Mouse (Mus musculus) urinary bladder, postnatal 25 days (tissue): ENCODE measurements around the gene Rasgrp2.

Experiments
- DNase-seq: peaks from one replicate; pipeline ENCODE4 v3.0.0; 2022; ENCODE audit warnings: low spot score

Rasgrp2 gene

DNA sequence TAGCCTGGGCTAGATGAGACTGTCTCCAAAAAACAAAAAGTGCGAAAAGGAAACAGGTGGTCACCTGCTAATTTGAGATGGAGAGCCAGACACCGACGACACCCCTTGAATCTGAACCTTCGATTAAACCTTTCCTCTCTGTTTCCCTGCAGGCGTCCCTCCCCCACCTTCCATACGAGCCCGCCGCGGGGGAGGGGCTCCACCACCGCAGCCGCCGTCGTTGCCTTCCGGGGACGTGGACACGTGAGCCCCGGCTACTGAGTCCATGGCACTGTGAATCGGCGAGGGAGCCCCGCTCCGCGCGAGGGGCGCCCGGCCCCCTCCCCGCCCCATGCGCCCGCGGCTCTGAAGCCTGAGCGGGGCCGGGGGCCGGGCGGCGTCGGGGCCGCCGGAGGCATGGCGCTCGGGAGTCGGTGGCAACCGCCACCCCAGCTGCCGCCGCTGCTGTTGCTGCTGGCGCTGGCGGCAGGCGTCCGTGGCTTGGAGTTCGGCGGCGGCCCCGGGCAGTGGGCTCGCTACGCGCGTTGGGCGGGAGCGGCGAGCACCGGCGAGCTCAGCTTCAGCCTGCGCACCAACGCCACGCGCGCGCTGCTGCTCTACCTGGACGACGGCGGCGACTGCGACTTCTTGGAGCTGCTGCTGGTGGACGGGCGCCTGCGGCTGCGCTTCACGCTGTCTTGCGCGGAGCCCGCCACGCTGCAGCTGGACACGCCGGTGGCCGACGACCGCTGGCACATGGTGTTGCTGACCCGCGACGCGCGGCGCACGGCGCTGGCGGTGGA, 28.7 kb downstream of the Rasgrp2 start:
- peak; percentile 43 for DNase-seq

DNA sequence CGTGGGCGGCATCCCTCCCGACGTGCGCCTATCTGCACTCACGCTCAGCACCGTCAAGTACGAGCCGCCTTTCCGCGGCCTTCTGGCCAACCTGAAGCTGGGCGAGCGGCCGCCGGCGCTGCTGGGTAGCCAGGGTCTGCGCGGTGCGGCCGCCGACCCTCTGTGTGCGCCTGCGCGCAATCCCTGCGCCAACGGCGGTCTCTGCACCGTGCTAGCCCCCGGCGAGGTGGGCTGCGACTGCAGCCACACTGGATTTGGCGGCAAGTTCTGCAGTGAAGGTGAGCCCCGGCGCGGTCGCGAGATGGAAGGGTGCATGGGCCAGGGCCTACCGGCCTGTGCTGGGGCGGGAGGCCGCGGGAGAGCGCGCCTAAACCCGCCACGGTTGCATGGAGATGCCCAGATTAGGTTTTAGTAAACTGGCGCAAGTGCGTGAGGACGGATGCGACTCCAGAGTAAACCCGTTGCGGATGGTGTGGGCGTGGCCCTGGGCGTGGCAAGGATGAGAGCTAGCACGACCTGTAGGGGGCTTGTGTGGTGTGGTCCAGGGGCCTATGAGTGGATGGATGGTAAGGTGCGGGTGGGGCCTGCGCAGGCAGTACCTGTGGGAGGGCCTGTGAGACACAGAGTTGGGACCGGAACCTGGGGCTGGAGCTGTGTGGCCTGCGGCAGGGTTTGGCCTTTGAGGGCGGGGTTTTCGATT, 29.5 kb downstream of the Rasgrp2 start:
- DNase-seq, result no peak

DNA sequence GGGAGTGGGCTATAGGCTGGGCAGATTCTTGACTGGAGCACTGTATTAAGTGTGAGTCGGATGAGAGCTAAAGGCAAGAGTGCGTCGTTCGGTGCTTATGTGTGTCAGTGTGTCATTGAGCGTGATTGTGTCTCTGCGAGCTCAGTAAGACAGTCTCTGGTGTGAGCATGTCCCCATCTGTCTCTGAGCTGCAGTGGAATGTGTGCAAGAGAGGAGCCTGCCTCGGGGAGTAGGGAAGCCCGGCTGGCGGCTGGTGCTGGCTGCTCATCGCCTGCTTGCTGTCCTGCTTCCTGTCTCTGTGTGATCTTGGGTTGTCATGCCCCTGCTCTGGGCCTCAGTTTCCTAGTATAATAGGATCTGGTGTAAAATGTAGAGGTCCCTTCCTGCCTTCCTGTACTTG, 43.9 kb downstream of the Rasgrp2 start:
- no peak for DNase-seq

DNA sequence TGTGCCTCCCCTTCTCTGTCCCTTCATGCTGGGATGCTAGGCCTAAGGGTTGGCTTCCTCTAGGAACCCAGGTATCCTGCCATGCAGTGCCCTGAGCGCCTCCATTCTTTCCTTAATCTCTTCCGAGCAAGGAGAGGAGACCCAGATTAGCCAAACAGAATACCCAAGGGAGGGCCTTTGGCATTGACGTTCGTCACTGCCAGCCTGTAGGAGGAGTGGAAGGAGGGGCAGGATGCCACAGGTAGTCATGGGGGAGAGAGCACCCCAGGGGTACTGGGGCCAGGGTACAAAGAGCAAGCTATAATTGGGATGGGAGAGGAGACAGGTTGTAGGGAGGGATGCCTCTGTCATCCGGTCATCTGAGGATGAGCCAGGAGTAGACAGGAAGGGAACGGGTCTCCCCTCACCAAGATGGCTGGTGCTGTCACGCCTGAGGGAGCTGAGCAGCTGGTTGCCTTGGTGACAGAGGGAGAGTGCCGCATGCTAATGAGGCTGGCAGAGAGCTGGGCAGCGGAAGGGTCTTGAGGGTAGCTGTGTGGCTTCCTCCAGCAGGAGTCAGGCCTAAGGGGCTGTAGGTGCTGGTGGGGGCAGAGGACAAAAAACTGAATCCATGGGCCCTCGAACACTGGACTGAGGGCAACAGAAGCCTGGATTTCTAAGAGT, 46.8 kb downstream of the Rasgrp2 start:
- DNase-seq, result no peak

DNA sequence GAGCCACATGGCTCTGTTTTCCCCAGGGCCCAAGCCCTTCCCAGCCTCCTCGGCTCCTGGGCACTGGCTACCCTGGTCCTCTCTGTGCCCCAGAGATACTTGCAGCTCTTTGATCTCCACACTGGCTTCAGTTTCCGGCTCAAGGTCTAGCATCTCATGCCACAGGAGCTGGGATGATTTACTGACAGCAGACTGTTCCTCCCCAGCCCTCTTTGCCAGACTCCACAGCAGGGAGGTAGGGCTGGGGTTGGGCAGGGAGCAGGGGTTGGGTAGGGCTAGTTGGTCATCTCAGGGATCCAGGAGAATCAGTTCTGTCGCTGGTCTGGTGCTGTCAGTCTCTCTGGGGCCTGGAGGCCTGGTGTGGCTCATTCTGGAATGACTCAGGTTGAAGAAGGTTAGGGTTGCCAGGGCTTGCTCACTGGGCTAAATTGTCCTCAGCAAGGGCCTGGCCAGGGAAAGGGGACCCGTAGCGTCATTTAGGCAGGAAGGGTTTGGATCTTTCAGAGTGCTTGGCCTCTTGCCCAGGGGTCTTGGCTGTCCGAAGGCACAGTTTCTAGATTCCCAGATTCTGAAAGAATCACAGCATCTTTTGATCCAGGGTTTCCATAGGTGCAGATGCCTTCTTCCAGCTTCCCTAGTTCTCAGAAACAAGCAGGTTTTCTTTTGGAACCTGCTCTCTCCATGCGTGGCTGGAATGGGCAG, 47.7 kb downstream of the Rasgrp2 start:
- DNase-seq, result no peak

DNA sequence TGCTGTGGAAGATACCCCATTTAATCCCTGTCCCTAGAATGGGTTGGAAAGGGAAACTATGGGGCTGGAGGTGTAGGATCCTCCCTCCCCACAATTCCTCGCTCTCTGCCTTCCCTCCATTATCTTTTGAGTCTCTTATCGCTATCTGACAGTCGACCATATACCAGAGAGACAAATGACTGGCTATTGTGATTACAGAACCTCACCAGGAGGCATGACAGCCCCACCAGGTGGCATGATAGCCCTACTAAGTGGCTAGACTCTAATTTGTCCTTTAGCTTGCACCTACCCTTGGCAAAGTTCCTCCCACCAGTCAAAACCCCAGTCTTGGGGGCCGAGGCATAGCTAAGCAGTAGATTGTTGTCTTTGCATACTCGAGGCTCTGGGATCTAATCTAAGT, 49.6 kb downstream of the Rasgrp2 start:
- DNase-seq, result no peak

DNA sequence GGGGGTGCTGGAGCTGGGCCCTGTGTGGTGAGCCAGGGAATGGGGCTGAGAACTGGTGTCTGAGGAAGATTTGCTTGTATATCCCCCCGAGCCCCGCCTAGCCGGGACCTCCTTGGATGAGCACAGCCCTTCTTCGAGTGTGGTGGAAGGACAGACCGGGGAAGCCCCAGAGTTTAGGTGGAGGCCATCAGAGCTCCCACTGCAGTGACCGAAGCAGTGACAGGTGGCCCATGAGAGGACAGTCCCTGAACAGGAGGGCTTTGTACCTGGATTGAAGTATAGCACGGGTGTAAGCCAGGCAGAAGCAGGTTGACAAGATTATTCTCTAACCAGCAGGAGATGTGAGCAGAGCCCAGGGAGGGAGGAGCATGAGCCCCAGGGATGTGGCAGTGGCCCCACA, 50.7 kb downstream of the Rasgrp2 start:
- DNase-seq, result no peak

DNA sequence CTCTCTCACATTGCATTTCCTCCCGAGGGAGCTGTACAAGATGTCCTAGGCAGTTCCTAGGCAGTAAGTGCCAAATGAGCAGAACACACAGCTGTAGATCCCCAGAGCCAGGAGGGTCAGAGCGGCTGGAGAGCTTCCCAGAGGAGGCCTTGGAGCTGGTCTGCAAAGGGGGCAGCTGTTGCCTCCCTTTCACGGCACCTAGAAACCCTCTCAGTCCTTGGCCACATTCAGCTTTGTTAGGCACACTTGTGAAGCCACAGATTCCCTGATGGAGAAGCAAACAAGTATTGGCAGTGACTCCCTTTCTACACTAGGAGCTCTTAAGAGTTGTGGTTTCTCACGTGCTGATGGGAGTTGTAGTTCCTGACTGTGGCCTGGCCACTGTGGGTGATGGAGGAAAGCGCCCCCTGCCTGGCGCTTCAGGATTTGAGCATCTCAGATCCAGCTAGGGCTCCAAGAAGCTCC, 52.9 kb downstream of the Rasgrp2 start:
- DNase-seq, result peak; percentile 53

DNA sequence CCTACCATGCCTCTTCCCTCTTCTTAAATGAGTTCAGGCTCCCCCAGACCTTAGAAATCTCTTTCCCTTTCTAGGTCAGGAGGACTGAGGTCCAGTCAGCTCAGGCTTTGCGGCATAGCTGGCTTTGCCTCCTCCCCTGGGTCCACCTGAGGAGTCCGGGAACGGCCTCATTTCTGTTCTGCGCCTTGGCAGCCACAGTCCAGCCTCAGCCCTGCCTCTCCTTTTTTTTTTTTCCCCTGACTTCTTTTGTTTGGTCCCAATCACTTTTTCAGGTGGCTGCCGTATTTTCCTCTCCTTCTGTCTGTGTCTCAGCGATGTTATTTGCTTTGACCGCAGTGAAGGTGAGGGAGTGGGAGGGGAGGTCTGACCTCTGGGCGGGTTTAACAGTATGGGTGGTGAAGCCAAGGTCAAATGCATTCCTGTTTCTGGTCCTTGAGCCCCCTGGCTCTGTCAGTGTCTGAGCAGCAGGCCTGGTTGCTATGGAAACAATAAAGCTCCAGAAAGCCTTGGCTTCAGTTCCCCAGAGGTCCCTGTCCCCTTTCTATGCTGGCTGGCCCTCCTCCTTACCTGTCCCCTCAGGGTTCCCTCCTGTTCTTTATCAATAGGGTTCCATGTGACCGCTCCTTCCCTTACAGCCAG, 53.7 kb downstream of the Rasgrp2 start:
- DNase-seq, result no peak

DNA sequence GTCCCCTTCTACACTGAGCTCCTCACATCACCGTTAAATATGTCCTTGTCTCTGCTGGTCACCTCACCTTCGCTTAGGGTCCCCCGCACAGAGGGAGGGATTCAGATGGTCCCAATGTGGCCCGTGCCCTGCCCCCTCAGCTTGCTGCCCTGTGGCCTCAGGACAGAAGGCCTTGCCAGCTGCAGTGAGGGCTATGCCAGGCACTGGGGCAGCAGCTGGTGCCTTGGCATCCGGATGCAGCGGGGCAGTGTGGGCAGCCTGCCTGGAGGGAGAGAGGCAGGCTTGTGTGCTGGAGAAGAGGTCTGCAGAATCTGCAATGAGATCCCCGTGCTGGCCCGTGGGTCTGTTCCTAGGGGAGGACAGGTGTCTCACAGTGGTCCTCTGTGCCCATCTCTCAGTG, 54.2 kb downstream of the Rasgrp2 start:
- DNase-seq, result no peak

DNA sequence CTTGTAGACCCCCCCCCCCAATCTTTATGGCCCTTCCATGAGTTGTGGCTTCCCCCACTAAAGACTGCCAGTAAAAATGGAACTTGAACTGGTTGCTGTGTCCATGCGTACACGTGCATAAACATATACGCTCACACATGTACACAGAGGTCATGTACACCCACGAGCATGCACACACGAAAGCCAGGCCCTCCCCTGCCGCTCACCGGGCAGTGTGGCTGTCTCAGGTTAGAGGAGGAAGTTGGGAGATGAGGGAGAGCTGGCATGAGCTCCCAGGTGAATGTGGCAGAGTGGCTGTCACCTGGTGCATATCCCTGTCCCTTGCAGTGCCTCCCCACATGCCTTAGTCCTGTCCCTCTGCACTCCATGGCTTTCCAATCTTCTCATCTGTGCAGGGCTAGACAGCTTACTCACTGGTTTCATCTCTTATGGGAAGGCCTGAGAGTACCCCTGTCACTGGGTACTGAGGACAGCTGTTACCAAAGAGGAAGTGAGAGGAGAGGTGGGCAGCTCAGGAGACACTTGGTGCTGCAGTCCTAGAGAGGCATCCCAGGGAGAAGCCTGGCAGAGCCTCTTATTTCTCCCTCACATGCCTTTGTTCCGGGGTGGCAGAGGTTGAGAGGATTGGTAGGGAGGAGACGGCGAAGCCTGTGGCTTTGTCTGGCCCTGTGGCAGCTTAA, 55.0 kb downstream of the Rasgrp2 start:
- no peak for DNase-seq

DNA sequence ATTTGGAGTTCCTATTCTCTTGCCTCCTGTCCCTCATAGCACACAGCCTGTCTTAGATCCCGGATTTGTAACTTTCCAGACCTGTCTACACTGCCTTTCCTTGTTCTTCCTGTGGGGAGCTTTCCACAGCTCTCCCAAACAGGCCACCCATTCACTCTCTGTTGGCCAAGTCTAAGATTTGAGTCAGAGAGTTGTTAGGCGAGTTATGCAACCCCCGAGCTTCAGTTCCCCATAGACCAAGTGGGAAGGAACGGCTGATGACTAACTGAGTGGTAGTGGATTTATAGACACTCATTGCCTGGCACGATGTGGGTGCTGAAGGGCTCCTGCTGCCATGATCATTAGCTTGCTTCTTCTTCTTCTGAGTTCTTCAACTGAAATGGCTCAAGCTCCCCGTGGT, 60.4 kb downstream of the Rasgrp2 start:
- no peak for DNase-seq

DNA sequence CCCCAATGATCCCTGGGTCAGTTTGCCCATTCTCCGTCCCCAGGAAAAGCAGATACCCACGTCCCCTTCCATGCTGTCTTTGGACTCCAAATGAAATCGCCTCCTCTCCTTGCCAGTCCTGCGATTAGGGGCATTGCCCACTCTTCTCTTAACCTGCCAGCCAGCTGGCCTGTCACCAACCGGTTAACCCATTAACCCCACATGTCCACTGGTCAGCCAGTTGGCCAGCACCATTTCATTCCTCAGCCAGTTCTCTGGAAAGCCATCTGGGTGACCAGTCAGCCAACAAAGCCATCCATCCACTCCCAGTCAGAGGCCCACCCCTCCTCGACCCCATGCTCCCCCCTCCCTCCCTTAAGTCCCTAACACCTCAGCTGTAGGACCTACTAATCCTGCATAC, 63.7 kb downstream of the Rasgrp2 start:
- DNase-seq, result no peak

DNA sequence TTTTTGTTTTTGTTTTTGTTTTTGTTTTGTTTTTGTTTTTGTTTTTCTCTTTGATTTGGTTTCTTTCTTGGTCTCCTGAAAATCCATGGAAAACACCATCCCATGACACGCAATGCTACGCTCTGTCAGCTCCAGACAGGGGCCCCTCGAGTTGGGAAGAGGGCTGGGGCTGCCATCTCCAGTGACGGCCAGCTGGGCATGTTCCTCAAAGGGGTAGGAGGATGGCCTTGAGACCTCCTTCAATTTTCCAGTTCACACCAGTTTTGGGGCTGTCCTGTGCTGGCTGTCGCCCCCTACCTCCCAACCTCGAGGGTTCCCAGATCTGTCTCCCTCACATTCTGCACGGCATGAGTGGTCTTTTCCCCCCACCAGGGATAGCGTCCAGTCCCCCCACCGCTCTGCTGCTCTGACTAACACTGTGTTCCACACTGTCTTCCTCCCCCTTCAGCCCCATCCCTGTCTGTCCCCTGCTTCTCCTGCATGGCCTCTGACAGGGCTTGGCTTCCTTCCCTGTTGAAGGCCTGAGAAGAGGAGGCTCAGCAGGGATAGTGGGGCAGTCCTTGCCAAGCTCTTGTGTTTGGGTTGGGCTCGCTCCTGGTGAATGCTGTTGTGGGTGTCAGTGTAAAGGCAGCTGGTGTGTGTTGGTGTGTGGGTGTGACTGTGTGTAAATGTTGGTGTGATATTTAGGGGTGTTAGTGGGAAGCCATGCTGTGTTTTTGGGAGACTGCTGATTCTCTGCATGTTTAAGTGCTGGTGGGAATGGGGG, 65.3 kb downstream of the Rasgrp2 start:
- DNase-seq, result no peak
